Mouse (Mus musculus) midbrain, embryonic 11.5 days (tissue): ENCODE measurements around the gene Efhc2. TPM values are rescaled to one million over a fixed set of nuclear protein-coding genes. Genes with fewer than 3 reads are reported as not detected.

Experiments used
- ATAC-seq: fragments of 200-750 bp; cut with Nextera tagmentation; 2 replicates; pipeline ENCODE4 v1.8.0; 2017; ENCODE audit warnings: moderate TSS enrichment, moderate library complexity; ENCODE audit not compliant: low FRiP score
- DNase-seq: peaks from one replicate; pipeline ENCODE4 v3.0.0; 2015; ENCODE audit warnings: low spot score; ENCODE audit errors: missing footprints
- H3K27ac ChIP-seq: fragments of 300-500 bp; sonication (generic); 2 replicates; pipeline ENCODE4 v1.5.1; 2014; ENCODE audit warnings: low read depth, low read length
- H3K27me3 ChIP-seq: fragments of 300-500 bp; sonication (generic); 2 replicates; pipeline ENCODE4 v1.6.1; 2014; ENCODE audit warnings: mild to moderate bottlenecking, low read length, moderate library complexity, mixed read lengths; ENCODE audit not compliant: control insufficient read depth, insufficient read depth
- H3K36me3 ChIP-seq: fragments of 300-500 bp; sonication (generic); 2 replicates; pipeline ENCODE4 v1.6.1; 2014; ENCODE audit warnings: mild to moderate bottlenecking, low read length, moderate library complexity, mixed read lengths; ENCODE audit not compliant: control insufficient read depth, insufficient read depth
- H3K4me1 ChIP-seq: fragments of 300-500 bp; sonication (generic); 2 replicates; pipeline ENCODE4 v1.6.1; 2014; ENCODE audit warnings: low read length; ENCODE audit not compliant: control insufficient read depth, insufficient read depth
- H3K4me2 ChIP-seq: fragments of 300-500 bp; sonication (generic); 2 replicates; pipeline ENCODE4 v1.6.1; 2014; ENCODE audit warnings: mild to moderate bottlenecking, moderate library complexity
- H3K4me3 ChIP-seq: fragments of 300-500 bp; sonication (generic); 2 replicates; pipeline ENCODE4 v1.5.1; 2014; ENCODE audit warnings: low read depth, low read length
- H3K9ac ChIP-seq: fragments of 300-500 bp; sonication (generic); 2 replicates; pipeline ENCODE4 v1.6.1; 2014; ENCODE audit warnings: low read length
- H3K9me3 ChIP-seq: fragments of 300-500 bp; sonication (generic); 2 replicates; pipeline ENCODE4 v1.6.1; 2016; ENCODE audit warnings: low read length; ENCODE audit not compliant: control insufficient read depth
- WGBS: fragments of 180-500 bp; shearing (Covaris S2); extraction: QIAGEN DNeasy Blood & Tissue Kit; methylation state at CpG from one replicate; pipeline ENCODE4 v1.1.7; 2014; 5-methylcytosine and 5-hydroxymethylcytosine counted together
- polyA plus RNA-seq: library from polyadenylated mRNA; unstranded; fragments of >200 nt; fragmentation: Nextera tagmentation; extraction: Ambion mirVana; gene quantifications from 2 replicates; pipeline ENCODE4 v1.2.1, GENCODE M21; 2014

Gene Efhc2
- 0.93 and 1.1 TPM in 2 replicates for polyA plus RNA-seq

DNA sequence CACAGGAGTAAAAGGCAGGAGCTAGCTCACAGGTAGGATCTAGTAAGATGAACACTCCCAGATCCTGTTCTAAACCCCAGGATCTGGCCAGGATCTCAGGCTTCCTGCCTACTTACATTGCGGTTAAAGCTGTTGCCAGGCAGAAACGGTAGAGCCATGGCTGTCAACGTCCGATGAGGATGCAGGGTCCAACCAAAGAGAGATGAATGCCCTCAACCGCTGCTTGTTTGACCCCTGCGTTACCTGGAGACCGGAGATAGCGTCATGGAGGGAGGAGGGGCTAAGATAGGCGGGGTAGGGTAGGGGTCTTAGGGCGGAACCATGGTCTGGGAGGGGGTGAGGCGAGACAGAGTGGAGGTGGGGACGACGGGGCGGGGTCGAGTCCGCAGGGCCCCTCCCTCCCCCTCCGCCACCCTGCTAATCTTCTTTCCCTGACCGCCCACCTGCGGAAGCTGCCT lies at the start of gene Efhc2:
TSS of gene Efhc2 (minus strand) at position 243 of the 458 bp plus-strand sequence.
- Histone ChIP-seq H3K4me3 (peak within 1 kb of the TSS; percentile 24), H3K36me3 (no peaks in the 10 kb centered on the region), H3K4me2 (peak within 1 kb of the TSS; percentile 50), H3K9ac (no peak within 1 kb of the TSS), H3K9me3 (no peaks in the 10 kb centered on the region), H3K27ac (no peak within 1 kb of the TSS), H3K27me3 (no peaks in the 10 kb centered on the region), H3K4me1 (no peaks in the 10 kb centered on the region)
- WGBS: 18% methylated on average over 11 of the region's 19 CpGs
- peak; percentile 78 for DNase-seq
- ATAC-seq: peak; percentile 76

DNA sequence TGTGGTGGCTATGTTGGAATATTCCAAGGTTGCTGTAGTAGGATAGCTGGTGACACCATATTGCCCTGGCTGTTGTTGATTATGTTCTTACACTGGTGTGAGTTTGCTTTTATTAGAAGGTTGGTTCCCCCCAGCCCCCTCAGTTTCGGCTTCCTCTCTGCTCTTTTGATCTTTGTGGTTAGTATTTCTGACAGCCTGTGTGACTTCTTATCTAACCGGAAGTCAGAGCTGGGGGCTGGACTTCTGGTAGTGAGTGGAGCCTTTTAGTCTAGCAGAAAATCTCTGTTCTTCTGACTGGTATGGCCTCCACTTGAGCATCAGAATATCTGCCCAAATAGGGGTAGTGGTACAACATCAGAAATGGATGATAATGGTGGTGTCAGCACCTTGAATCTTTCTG lies 45.9 kb upstream of the Efhc2 start:
- Histone ChIP-seq H3K9me3 (no peaks in the 10 kb centered on the region), H3K36me3 (no peaks in the 10 kb centered on the region), H3K27me3 (no peaks in the 10 kb centered on the region), H3K27ac (no peak overlapping the region), H3K4me2 (no peak overlapping the region), H3K4me3 (no peak overlapping the region), H3K9ac (no peak overlapping the region), H3K4me1 (no peaks in the 10 kb centered on the region)
- WGBS: 85% methylated on average over 2 of the region's 2 CpGs
- DNase-seq (no peak), ATAC-seq (no peak)

DNA sequence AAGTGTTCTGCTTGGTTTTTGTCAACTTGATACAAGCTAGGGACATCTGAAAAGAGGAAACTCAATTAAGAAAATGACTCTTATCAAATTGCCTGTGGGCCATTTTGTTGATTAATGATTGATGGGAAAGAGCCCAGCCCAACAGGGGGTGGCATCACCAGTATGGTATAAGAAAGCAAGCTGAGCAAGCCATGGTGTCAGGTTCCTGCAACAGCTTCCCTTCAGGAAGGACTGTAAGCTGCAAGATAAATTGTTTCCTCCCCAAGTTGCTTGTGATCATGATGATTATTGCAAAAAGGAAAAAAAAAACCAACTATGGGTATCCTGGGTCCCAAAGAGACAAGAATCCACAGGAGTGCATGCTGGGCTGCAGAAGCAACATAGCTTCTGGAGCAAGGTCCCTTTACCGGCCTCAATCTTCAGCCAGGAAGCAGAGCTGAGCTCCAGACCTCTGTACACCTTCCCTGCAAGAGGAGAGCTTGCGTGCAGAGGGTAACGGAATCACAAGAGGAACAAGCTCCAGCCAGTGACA lies 18.8 kb downstream of the Efhc2 start:
- Histone ChIP-seq H3K9ac (no peak overlapping the region), H3K36me3 (no peaks in the 10 kb centered on the region), H3K4me2 (no peak overlapping the region), H3K4me1 (no peaks in the 10 kb centered on the region), H3K27ac (no peak overlapping the region), H3K27me3 (no peaks in the 10 kb centered on the region), H3K9me3 (no peaks in the 10 kb centered on the region), H3K4me3 (no peak overlapping the region)
- no peak for ATAC-seq
- WGBS: 81% methylated on average over 3 of the region's 3 CpGs
- no peak for DNase-seq

DNA sequence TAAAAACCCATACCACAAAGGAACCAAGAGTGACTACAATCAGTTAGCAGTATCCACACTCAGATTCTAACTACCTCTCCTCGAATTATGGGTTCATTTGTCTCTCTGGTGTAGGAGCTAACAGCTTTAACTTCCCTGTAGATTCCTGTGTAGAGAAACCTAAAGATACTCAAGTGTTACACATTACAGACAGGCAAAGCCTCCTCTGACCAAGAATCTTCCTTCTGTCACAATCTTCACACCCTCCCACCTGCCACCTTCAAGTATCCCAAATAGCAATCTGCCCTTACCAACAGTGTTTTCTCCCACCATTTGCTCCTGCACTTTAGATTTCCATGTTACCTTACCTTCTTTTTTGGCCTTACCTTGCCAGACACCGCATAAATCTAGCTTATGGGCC lies 35.3 kb downstream of the Efhc2 start:
- Histone ChIP-seq H3K4me1 (no peaks in the 10 kb centered on the region), H3K27ac (no peak overlapping the region), H3K9ac (no peak overlapping the region), H3K27me3 (no peaks in the 10 kb centered on the region), H3K4me2 (no peak overlapping the region), H3K4me3 (no peak overlapping the region), H3K36me3 (no peaks in the 10 kb centered on the region), H3K9me3 (no peaks in the 10 kb centered on the region)
- WGBS: 63% methylated on average over 2 of the region's 2 CpGs
- DNase-seq (no peak), ATAC-seq (no peak)

DNA sequence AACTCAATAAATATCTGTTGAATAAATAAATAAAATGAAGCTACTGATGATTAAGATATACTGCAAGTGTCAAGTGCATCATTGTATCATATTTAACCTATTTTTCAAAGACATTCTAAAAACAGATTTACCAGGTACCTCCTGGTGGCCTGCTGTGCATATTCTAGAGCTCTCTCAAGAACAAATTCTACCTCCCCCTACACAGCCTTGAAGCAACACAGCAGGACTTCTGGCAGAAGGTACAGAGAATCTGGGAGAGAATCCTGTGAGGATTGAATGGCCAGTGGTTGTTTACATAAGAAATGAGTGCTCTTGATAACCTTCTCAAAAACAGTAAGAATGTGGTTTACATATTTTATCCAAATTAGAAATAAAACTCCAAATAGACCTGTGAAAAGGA lies 94.0 kb downstream of the Efhc2 start:
- Histone ChIP-seq H3K27me3 (no peaks in the 10 kb centered on the region), H3K4me1 (no peaks in the 10 kb centered on the region), H3K4me2 (no peak overlapping the region), H3K4me3 (no peak overlapping the region), H3K36me3 (no peaks in the 10 kb centered on the region), H3K27ac (no peak overlapping the region), H3K9ac (no peak overlapping the region), H3K9me3 (no peaks in the 10 kb centered on the region)
- no peak for DNase-seq
- ATAC-seq: no peak

DNA sequence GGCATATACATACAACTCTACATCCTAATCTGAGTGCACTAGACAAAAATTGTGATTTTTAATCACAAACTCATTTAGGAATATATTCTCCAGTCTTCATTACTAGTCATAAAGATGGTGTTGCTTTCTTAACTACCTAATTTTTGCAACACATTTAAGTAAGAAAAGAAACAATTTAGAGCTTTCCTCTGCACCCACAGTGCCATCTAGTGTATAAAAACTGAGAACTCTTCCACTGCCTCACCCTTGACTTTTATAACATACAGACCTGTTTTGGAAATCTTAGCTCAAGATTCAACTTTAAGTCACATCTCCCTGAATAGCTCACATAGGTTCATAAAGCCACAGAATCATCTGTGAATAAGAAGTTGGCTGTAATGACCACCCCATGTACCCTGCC lies 101.7 kb downstream of the Efhc2 start:
- no peak overlapping the region for H3K27ac ChIP-seq
- ATAC-seq: no peak
- no peak overlapping the region for H3K4me3 ChIP-seq
- no peaks in the 10 kb centered on the region for H3K9me3 ChIP-seq
- no peaks in the 10 kb centered on the region for H3K4me1 ChIP-seq
- DNase-seq: no peak
- no peaks in the 10 kb centered on the region for H3K27me3 ChIP-seq
- no peak overlapping the region for H3K4me2 ChIP-seq
- no peaks in the 10 kb centered on the region for H3K36me3 ChIP-seq
- H3K9ac ChIP-seq: no peak overlapping the region

DNA sequence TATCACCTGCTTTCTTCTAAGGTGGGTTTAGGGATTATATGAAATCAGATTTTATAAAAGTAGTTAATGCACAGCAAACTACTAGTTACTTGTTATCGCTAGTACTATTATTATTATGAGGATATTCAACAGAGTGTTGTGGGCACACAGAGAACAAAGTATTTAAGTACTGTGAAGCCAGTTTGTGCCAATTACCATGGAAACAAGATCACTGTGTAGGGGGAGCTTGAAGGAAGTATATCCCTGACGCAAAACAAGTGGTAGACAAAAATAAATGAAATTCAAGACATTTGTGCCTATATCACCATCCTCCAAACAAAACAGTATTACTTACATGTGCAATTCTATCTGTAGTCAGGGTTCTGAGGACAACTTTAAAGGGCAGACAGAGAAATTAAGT lies 105.7 kb downstream of the Efhc2 start:
- DNase-seq (no peak), ATAC-seq (no peak)
- 77% methylated on average over 2 of the region's 2 CpGs for WGBS
- Histone ChIP-seq H3K4me3 (no peak overlapping the region), H3K4me1 (no peaks in the 10 kb centered on the region), H3K36me3 (no peaks in the 10 kb centered on the region), H3K27ac (no peak overlapping the region), H3K9ac (no peak overlapping the region), H3K27me3 (no peaks in the 10 kb centered on the region), H3K4me2 (no peak overlapping the region), H3K9me3 (no peaks in the 10 kb centered on the region)

DNA sequence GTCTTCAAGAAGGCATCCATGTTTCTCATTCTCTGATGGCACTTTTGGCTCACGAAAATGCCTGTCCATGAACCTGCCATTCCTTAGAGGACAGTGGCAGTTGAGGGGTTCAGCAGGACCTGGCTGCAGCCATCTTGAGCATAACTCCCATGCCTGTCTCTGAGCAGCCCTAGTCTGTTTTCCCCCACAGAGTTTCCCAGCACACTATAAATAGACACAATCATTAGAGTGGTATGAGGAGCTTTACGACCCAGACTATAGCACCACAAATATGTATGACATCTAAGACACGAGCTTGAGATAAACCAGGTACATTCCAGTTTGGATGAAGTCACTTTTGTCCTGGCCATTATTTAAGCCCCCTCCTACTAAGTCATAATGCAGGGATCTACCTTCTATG lies 143.4 kb downstream of the Efhc2 start:
- no peak for DNase-seq
- Histone ChIP-seq H3K27ac (no peak overlapping the region), H3K4me1 (no peaks in the 10 kb centered on the region), H3K36me3 (no peaks in the 10 kb centered on the region), H3K9ac (no peak overlapping the region), H3K27me3 (no peaks in the 10 kb centered on the region), H3K4me2 (no peak overlapping the region), H3K4me3 (no peak overlapping the region), H3K9me3 (no peaks in the 10 kb centered on the region)
- 84% methylated on average over 3 of the region's 3 CpGs for WGBS
- ATAC-seq: no peak

DNA sequence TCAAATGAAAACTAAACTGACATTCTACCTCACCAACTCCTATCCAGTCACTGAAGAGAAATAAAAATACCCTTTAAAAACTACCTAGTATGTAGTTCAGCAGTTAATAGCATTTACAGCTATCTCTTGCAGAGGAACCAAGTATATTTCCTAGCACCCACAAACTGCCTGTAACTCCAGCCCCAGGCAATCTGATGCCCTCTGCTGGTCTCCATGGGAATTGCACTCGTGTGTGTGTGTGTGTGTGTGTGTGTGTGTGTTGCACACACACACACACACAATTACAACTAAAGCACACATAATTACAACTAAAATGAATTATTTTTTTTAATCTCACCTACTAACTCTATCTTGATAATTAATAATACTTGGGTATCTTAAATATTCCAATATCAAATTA lies 153.5 kb downstream of the Efhc2 start:
- ATAC-seq (no peak), DNase-seq (no peak)
- H3K27ac ChIP-seq: no peak overlapping the region
- H3K4me3 ChIP-seq: no peak overlapping the region
- no peaks in the 10 kb centered on the region for H3K4me1 ChIP-seq
- H3K9ac ChIP-seq: no peak overlapping the region
- no peaks in the 10 kb centered on the region for H3K36me3 ChIP-seq
- 44% methylated on average over 1 of the region's 1 CpGs for WGBS
- H3K9me3 ChIP-seq: no peaks in the 10 kb centered on the region
- H3K4me2 ChIP-seq: no peak overlapping the region
- no peaks in the 10 kb centered on the region for H3K27me3 ChIP-seq
